Mouse (Mus musculus): ENCODE measurements at regions not wholly inside any gene's neighbourhood (a gene's known extent, or its start where the extent isn't known, plus 50 kb on each side); places are given as distances from the start of the nearest gene placed in this dataset.
"Not testable (repeated sequence)": the region's sequence is repeated elsewhere in the genome, so short reads cannot be mapped to it uniquely, and the experiment has no call there.

- no peak for DNase-seq
Observed at GRCm38 (mm10) chr17:15247546-15248416, 128.9 kb downstream of the Dll1 start.

- no peak for DNase-seq
Observed at GRCm38 (mm10) chr17:15242976-15243635, 133.6 kb downstream of the Dll1 start.

DNA sequence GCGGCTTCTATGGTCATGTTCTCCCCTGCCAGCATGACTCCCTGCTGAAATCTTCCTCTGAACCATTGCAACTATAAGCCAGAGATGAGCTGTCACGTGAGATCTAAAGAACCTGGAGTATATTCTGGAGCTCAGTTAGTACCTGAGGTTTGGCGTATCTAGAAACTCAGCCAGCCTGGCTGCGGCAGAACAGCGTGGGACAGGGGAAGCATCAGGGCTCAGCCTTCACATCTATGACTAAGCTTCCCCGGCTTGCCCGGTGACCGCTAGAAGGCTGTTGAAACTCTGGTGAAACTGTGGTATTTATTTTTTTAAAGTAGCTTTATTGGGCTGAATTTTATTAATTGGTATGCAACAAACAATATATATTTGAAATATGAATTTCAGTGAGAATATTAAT, 134.3 kb downstream of the Dll1 start:
- DNase-seq: no peak

GRCm38 (mm10) chr17:15241491-15241890, 135.2 kb downstream of the Dll1 start:
- no peak for DNase-seq

DNA sequence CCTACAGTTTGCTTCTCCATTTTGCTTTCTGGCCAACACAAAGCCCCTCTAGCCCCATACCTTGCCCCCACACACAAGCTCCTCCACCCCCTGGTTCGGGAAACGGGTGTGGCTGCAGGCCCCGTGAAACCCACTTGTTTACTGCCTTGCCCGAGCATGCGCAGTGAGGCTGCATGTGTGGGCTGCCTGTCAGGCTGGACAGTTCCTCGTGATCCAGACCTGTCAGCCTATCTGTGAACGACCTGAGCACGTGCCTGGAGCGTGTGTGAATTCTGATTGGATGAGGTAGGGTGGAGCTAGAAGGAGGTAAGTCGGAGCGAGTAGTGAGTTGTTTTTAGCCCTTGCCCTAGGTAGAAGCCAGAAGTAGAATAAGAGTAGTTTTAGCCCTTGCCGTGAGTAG, 136.0 kb downstream of the Dll1 start:
- not testable (repeated sequence) for DNase-seq

DNA sequence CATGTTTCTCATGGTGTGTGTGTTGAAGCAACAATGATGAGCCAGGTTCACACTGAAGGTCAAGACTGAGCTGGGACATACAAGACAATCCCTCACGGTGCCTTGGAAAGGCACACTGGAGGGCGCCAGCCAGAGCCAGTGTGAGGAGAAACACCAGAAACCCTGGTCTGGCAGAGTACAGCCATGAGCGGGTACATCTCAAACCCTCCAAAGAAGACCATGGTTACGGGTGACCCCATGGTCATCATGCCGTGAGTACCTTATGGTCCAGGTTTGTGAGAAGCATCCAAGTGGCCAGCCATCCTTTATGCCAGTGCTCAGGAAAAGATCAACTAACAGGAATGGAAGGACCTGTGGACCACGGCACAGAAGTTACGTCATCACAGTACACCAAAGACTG, 136.7 kb downstream of the Dll1 start:
- no peak for DNase-seq

GRCm38 (mm10) chr17:15235041-15235440, 141.6 kb downstream of the Dll1 start:
- peak; percentile 29 for DNase-seq

DNA sequence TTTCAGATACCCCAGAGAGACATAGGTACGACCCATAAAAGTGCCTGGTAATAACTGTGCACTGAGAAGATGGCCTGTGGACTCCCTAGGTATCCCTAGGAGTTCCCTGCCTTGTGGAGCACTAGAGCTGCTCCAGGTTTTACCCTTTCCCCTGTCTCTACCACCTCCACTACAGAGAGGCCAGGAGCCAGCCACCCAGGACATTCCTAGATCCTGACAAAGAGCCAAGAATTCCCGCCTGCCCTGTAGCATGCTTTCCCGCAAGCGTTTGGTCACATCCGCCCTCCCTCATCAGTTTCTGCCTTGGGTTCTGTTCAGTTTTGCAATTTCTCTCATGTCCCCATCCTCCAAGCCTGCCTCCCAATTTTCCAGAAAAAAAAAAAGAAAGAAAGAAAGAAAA, 145.5 kb downstream of the Dll1 start:
- peak; percentile 12 for DNase-seq

- no peak for DNase-seq
Observed at GRCm38 (mm10) chr17:15229159-15229558, 147.5 kb downstream of the Dll1 start.

- DNase-seq: peak; percentile 18
Observed at GRCm38 (mm10) chr17:15228077-15228476, 148.6 kb downstream of the Dll1 start.

- no peak for DNase-seq
Observed at GRCm38 (mm10) chr17:15223826-15224225, 152.8 kb downstream of the Dll1 start.

- no peak for DNase-seq
Observed at GRCm38 (mm10) chr17:15222923-15223322, 153.7 kb downstream of the Dll1 start.

GRCm38 (mm10) chr17:15214157-15214685, 162.5 kb downstream of the Dll1 start:
- DNase-seq: no peak

DNA sequence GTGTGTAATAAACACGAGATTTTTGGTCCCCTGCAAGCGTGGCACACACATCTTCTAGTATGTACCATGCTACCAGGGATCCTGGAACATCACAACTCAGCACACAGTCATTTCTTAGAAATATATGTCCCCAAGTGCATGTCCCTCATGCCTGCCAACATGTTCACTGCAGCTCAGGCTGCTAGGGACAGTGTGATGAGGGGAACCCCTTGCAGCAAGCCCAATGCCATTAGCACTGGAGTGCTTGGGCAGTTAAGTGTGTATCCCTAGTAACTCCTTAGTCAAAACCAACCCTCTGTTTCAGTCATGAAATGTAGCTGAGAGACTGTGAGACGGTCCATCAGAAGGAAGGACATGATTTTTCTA, 167.5 kb upstream of the Gm3448 start:
- no peak for DNase-seq

DNA sequence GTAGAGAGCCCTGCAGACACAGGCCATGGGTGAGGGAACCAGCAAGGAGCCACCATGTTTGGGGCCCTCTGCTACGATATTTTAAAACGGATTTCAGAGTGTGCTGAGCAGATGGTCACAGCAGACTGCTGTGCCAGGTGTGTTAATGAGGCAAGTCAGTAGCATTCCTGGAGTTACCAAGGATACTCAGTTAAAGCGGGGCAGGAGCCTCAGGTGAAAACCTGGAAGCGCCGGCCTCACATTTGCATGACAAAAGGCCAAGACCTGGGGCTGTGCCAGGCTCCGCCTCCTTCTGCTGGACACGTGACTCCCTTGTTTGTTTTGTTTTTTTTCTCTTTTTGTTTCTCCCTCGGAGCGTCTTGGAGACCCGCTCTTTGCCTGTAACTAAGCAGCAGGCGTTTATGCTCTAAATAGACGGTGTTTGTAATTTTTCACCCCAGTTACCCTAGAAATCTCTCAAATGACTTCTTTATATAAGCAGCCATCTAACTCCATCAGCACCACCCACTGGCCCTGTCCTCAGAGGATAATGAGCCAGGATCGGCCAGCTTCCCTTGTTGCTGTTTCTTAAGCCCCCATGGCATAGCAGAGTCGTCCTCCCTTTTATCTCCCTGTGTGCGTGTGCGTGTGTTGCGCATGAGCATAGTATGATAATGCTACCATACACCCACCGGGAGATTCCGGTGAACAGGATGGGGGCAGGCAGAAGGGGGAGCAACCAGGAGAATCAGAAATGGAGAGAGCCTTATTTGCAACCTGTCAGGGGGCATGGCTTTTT, 166.9 kb upstream of the Gm3448 start:
- peak; percentile 47 for DNase-seq

GRCm38 (mm10) chr17:15207182-15208029, 166.1 kb upstream of the Gm3448 start:
- DNase-seq: no peak

GRCm38 (mm10) chr17:15205799-15206198, 164.5 kb upstream of the Gm3448 start:
- no peak for DNase-seq

GRCm38 (mm10) chr17:15204524-15204923, 163.2 kb upstream of the Gm3448 start:
- DNase-seq: no peak

- DNase-seq: no peak
Observed at GRCm38 (mm10) chr17:15199235-15199634, 157.9 kb upstream of the Gm3448 start.

GRCm38 (mm10) chr17:15197361-15197760, 156.0 kb upstream of the Gm3448 start:
- no peak for DNase-seq

DNA sequence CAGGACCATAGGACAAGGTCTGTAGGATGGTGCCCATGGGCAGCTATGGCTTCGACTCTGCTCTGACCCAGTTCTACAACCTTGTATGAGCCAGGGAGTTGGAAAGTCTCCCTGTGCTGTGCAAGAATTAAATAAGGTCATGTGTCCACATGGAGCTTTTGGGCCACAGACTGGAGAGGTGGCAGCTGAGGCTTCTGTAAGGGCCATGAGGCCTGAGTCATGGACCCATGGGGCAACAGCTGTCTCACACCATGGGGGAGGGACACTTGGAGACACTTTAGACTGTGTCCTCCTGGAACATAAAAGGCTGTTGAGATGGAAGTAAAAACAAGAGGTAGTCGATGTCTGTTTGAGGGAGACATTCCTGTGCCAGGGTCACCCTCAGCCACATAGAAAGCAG, 154.5 kb upstream of the Gm3448 start:
- no peak for DNase-seq

GRCm38 (mm10) chr17:15194894-15195461, 153.6 kb upstream of the Gm3448 start:
- peak; percentile 16 for DNase-seq
